Comparison of ENCODE assay signal across 11 mouse cellular contexts in genomic region chr12:9576043-9576538, GRCm38 (mm10). TPM values are rescaled to one million over a fixed set of nuclear protein-coding genes. Genes with fewer than 3 reads are reported as not detected.
DNase-seq lines count a peak whose midpoint lies in the region; ATAC-seq and TF ChIP-seq lines count a peak whose summit lies in the region.
"Had no signal": no experiment of that assay in that cellular context is flagged by ENCODE, and none has a peak within 500 bp of the region (broad histone marks: within the 10 kb centered on the region; RNA-seq: fewer than 3 reads in every experiment).

No protein-coding gene starts in this region.

- H3K9me3 ChIP-seq in heart, embryonic 11.5 days (replicated peaks; ENCODE audit: control insufficient read depth, low read length), result no peaks in the 10 kb centered on the region
- no peaks in the 10 kb centered on the region for H3K9me3 ChIP-seq in midbrain, postnatal 0 days (ENCODE audit: low read length)
- H3K9me3 ChIP-seq in midbrain, embryonic 11.5 days (ENCODE audit: control insufficient read depth, low read length), result no peaks in the 10 kb centered on the region
- no peaks in the 10 kb centered on the region for H3K9me3 ChIP-seq in intestine, postnatal 0 days (ENCODE audit: control insufficient read depth)

- H3K36me3 ChIP-seq in heart, embryonic 11.5 days (ENCODE audit: control insufficient read depth, insufficient read depth, low read length), result no peaks in the 10 kb centered on the region
- H3K36me3 ChIP-seq in midbrain, postnatal 0 days (ENCODE audit: insufficient read depth, low read length), result no peaks in the 10 kb centered on the region
- no peaks in the 10 kb centered on the region for H3K36me3 ChIP-seq in midbrain, embryonic 11.5 days (ENCODE audit: control insufficient read depth, insufficient read depth, low read length)
- no peaks in the 10 kb centered on the region for H3K36me3 ChIP-seq in intestine, postnatal 0 days (ENCODE audit: control insufficient read depth, insufficient read depth)

- H3K4me1 ChIP-seq in heart, embryonic 11.5 days (ENCODE audit: control insufficient read depth, insufficient read depth, low read length), result peaks cover 6% of the 10 kb centered on the region
- H3K4me1 ChIP-seq in midbrain, postnatal 0 days (ENCODE audit: insufficient read depth, low read length), result no peaks in the 10 kb centered on the region
- H3K4me1 ChIP-seq in midbrain, embryonic 11.5 days (ENCODE audit: control insufficient read depth, insufficient read depth, low read length), result peaks cover 4% of the 10 kb centered on the region; the same call in 1 of the 2 replicates
- H3K4me1 ChIP-seq in intestine, postnatal 0 days (replicated peaks; ENCODE audit: control insufficient read depth, insufficient read depth, low read length), result no peaks in the 10 kb centered on the region

- no peak for DNase-seq in heart, postnatal 36 days
- DNase-seq in midbrain, postnatal 0 days (ENCODE audit: low spot score), result no peak
- DNase-seq in midbrain, embryonic 11.5 days (ENCODE audit: low spot score, missing footprints), result no peak
- peak; percentile 37 for DNase-seq in testis, postnatal 10 days (ENCODE audit: low spot score)
- DNase-seq in liver, result no peak
- DNase-seq in left cerebral cortex, postnatal 10 days (ENCODE audit: extremely low spot score in 1 of 2, low spot score in 2 of 2), result no peak
- DNase-seq: cerebellum, adult 9-11 months; kidney, postnatal 25 days had no signal

- H3K9ac ChIP-seq in heart, embryonic 11.5 days (ENCODE audit: low read depth, low read length), result peak overlapping the region; percentile 17; the same call in 1 of the 2 replicates
- H3K9ac ChIP-seq in midbrain, postnatal 0 days (replicated peaks; ENCODE audit: low read length, poor library complexity, severe bottlenecking), result no peak overlapping the region
- no peak overlapping the region for H3K9ac ChIP-seq in midbrain, embryonic 11.5 days (ENCODE audit: low read length)
- no peak overlapping the region for H3K9ac ChIP-seq in intestine, postnatal 0 days (ENCODE audit: low read depth, low read length)

- H3K4me3 ChIP-seq in heart, embryonic 11.5 days (ENCODE audit: low read depth, low read length), result peak overlapping the region; percentile 55
- H3K4me3 ChIP-seq in midbrain, postnatal 0 days (ENCODE audit: low read depth, low read length), result peak overlapping the region; percentile 10; the same call in 1 of the 2 replicates
- no peak overlapping the region for H3K4me3 ChIP-seq in midbrain, embryonic 11.5 days (ENCODE audit: low read depth, low read length)
- H3K4me3 ChIP-seq in intestine, postnatal 0 days (ENCODE audit: low read depth, low read length), result peak overlapping the region; percentile 42

- no peak for ATAC-seq in heart, embryonic 11.5 days (replicated peaks; ENCODE audit: insufficient number of reproducible peaks, low FRiP score, low TSS enrichment)
- no peak for ATAC-seq in midbrain, postnatal 0 days (ENCODE audit: low FRiP score)
- ATAC-seq in midbrain, embryonic 11.5 days (ENCODE audit: low FRiP score), result no peak
- no peak for ATAC-seq in intestine, postnatal 0 days

- peaks cover 75% of the 10 kb centered on the region for H3K27me3 ChIP-seq in heart, embryonic 11.5 days (ENCODE audit: control insufficient read depth, insufficient read depth, low read length)
- peaks cover 89% of the 10 kb centered on the region for H3K27me3 ChIP-seq in midbrain, postnatal 0 days (ENCODE audit: insufficient read depth, low read length)
- peaks cover 98% of the 10 kb centered on the region for H3K27me3 ChIP-seq in midbrain, embryonic 11.5 days (ENCODE audit: control insufficient read depth, insufficient read depth, low read length)
- peaks cover 96% of the 10 kb centered on the region for H3K27me3 ChIP-seq in intestine, postnatal 0 days (replicated peaks; ENCODE audit: control insufficient read depth, insufficient read depth, low read length)

- TF ChIP-seq CTCF in midbrain, postnatal 0 days (IDR thresholded peaks at IDR 0.05), result no peak
- TF ChIP-seq CTCF in intestine, postnatal 0 days (IDR thresholded peaks at IDR 0.05; ENCODE audit: low read depth), result no peak

- intact Hi-C loops in heart, postnatal 36 days (cut with DNase I), result loop anchor here (10.0 kb wide), 1 partner anchor 349 kb away; no protein-coding TSS in a partner anchor
- intact Hi-C loops in left cerebral cortex, postnatal 10 days (cut with DNase I), result no loop called here

- WGBS in heart, embryonic 11.5 days (ENCODE audit: insufficient replicate concordance), result 2% methylated on average over 18 of the region's 18 CpGs
- 2% methylated on average over 18 of the region's 18 CpGs for WGBS in midbrain, postnatal 0 days
- WGBS in midbrain, embryonic 11.5 days, result under 1% methylated on average over 18 of the region's 18 CpGs
- 9% methylated on average over 18 of the region's 18 CpGs for WGBS in intestine, postnatal 0 days

- H3K27ac ChIP-seq in heart, embryonic 11.5 days (ENCODE audit: low read depth, low read length), result no peak overlapping the region
- H3K27ac ChIP-seq in midbrain, postnatal 0 days (ENCODE audit: low read depth, low read length), result no peak overlapping the region
- H3K27ac ChIP-seq in midbrain, embryonic 11.5 days (ENCODE audit: low read depth, low read length), result no peak overlapping the region
- H3K27ac ChIP-seq in intestine, postnatal 0 days (ENCODE audit: low read depth, low read length), result no peak overlapping the region

- peak overlapping the region; percentile 90 for H3K4me2 ChIP-seq in heart, embryonic 11.5 days
- H3K4me2 ChIP-seq in midbrain, postnatal 0 days (ENCODE audit: low read depth, low read length, poor library complexity, severe bottlenecking), result no peak overlapping the region
- H3K4me2 ChIP-seq in midbrain, embryonic 11.5 days, result no peak overlapping the region
- no peak overlapping the region for H3K4me2 ChIP-seq in intestine, postnatal 0 days (replicated peaks; ENCODE audit: low read depth)

RNA-seq across cellular contexts. Expression of gene Osr1, which starts 6.2 kb away (rescaled TPM):
- 13.5 and 16.1 TPM in 2 replicates for polyA plus RNA-seq in heart, embryonic 11.5 days (2014; fragmentation: Nextera tagmentation; extraction: Ambion mirVana)
- total RNA-seq in heart, postnatal 36 days (2021), result 1 to 10 TPM; 4.3 to 6.5 TPM
- total RNA-seq in midbrain, postnatal 0 days (2014; rRNA removed), result 17.0 and 21.2 TPM in 2 replicates
- 7.7 and 8.1 TPM in 2 replicates for polyA plus RNA-seq in midbrain, postnatal 0 days (2015; fragmentation: Nextera tagmentation; extraction: Ambion mirVana)
- 15.6 and 16.5 TPM in 2 replicates for polyA plus RNA-seq in midbrain, embryonic 11.5 days (2014; fragmentation: Nextera tagmentation; extraction: Ambion mirVana)
- polyA plus RNA-seq in intestine, postnatal 0 days (2015; fragmentation: Nextera tagmentation; extraction: Ambion mirVana), result 20.1 and 25.0 TPM in 2 replicates
- 1 to 10 TPM; 4.1 to 4.6 TPM for total RNA-seq in left cerebral cortex, postnatal 10 days (2021)
- total RNA-seq: neutrophil, adult 5-6 weeks had no signal
